Mouse (Mus musculus) natural killer cell, adult 2 months (primary cell): Measurements from ENCODE around the gene Aig1.

ENCODE experiments used
- DNase-seq, 2 experiments: peaks; one replicate each; pipeline ENCODE4 v3.0.0; 2022; ENCODE audit warnings: low spot score in 2 of 2

Aig1 gene

GRCm38 (mm10) chr10:13776014-13776413 lies 92.8 kb downstream of the Aig1 start:
- DNase-seq: no peak

- DNase-seq: no peak
These were observed 93.4 kb downstream of the Aig1 start for GRCm38 (mm10) chr10:13775411-13775810.

DNA sequence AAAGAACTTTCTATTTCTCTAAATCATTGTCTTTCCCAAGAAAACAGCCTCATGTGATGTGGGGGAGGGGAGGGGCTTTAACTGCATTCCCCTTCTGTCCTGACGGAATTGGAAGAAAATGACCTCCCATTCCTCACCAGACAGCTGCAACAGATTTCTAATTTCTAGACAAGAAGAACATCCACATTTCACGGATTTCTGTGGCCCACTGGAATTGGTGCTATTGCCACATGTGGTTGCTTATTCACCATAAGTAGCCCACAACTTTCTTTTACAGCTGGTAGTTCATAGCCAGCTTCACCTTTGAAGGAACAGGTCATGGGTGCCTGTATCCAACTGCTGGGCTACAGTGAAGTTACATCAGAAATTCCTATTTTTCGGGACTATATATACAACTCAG lies 93.9 kb downstream of the Aig1 start:
- DNase-seq: no peak

GRCm38 (mm10) chr10:13770720-13771119 lies 98.1 kb downstream of the Aig1 start:
- DNase-seq: no peak

DNA sequence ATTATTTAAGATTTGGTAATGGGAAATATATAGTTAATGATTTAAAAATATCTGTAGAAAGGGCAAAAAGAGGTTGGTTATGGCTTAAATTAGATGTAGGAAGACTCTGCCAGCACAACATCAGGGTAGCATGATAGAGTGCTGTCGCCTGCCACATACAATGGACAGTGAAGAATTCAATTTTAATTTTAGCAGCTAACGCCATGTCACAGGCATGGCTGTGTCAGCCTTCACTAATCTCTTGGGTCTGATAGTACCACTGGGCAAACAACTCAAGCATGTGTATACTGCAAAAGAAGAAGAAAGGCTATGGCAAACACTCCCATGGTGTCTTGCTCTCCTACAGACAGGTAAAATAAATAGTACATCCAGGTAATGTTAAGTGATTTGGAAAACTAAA lies 99.0 kb downstream of the Aig1 start:
- no peak for DNase-seq

- no peak for DNase-seq
These were observed 99.9 kb downstream of the Aig1 start for GRCm38 (mm10) chr10:13768866-13769265.

DNA sequence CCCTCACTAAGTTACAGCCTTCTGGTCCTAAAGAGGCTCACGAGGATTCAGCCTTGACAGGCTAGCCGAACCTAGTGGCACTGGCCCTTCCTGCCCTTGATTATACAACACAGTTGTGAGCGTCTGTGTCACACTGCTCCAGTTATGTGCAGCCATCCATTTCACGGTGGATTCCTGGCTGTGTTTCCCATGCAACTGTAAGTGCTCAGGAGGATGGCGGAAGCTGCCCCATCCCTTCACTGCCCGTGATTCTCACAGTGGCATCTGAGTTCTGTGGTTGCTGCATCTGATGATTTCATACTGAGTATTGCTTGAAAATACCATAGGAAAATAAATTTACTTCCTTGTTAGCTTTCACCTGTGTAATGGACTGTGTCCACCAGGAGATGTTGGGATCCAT lies 101.7 kb downstream of the Aig1 start:
- no peak for DNase-seq

DNA sequence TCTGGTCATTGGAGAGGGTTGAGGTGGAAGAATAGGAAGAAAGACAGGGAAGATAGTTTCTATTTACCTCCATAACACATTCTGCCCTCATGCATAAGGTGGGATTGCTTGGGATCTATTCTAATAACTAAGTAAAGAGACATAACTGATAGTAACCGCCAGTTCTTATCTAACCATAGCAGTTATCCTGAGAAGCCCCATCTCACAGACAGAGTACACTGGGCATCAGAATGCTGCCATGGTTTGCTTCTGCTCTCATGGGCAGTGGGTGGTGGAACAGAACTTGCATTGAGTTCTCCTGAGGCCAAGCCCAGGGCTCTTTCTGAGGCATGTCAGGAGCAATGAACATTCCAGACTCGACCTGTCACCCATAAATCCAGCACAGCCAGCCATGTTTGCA lies 105.6 kb downstream of the Aig1 start:
- DNase-seq: no peak

DNA sequence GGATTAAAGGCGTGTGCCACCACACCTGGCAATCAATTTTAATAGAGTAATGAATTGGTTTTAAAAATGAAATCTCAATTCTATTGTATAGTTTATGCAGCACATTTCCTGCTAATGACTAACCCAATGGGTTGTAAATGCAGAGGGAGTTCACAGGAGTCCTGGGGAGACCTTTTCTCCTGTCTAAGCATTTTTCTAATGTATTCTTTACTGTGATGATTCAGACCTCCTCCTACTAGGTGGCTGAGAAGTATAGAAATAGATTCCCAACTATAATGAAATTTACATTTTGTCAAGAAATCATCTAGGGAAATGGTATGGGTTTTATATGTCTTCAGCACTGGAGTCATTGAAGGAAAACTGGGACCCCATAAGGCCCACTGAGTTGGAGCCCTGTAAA lies 114.1 kb downstream of the Aig1 start:
- no peak for DNase-seq

- no peak for DNase-seq
These were observed 115.0 kb downstream of the Aig1 start for GRCm38 (mm10) chr10:13753777-13754176.

DNA sequence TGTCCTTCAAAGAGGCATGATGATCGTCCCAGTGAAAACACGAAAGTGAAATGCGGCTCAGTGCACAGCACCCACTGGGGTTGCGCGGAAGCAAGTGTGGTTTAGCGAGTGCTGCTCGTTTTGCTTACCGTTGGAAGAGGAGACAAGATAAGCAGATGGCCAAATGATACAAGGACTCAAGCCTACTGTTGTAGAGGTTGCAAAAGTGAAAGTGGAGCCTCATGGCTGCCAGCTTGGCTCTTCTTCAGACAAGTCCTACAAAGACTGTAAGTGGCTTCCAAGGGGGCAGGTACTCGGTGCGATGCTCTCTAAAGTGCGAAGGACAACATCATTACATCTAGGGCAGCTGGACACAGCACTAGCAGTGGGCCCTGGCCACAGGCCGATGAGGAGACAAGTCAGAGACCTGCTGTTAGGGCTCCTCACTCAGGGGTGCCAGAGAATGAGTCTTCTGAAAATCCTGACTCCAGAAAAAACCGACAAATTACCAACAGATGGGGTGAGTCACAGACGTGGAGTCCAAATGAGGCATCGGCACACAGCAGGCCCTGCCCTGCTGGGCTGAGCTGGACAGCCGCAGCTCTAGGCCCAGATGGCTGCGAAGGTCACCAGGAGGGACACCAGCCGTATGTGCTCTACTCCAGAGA lies 129.2 kb downstream of the Aig1 start:
- DNase-seq: no peak

DNA sequence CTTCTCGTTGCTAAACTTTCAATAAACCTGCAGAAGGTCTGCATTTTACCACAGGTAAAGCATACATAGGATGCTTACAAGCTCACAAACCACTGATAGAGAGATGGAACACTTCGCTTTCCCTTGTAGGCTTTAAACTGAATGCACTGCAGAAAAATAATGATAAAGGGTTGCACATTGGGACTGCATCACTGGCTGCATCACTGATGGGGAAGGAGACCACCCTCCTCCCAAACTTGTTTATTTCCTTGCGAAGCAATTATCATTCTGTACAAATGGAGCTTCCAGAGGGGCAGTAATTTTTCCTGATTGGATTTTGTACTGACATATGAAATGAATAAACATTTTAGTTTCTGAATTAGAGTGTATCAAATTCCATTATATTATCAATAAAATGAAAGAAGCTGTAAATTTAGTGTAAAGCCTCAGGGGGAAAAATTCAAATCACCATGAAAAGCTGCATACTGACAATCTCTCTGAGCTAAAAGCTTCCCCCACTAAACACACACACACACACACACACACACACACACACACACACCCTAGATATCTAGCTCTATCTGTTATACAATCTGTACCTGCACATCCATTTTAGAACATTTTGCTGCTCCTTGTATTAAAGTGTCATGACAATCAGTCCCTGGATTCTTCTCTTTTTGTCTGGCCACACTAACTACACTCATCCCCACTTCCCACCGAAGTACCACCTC lies 138.6 kb downstream of the Aig1 start:
- no peak for DNase-seq

DNA sequence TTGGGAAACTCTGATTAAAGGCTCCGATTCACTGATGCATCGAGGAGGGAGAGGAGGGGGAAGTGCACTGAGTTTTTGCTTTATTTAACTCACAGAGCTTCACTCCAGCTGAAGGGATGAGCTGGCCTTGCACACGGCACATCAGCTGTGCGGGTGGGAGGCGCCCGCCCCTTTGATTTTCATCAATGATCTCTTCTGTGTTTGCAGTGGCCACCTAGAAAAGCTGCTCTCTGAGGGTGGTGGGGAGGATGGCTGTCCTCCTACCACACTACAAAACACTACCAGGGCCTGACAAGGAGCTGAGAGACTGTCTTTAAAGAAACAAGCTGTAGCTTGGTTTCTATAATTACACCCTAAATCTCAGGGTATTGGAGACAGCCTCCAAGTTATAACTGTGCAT lies 141.1 kb downstream of the Aig1 start:
- no peak for DNase-seq

- DNase-seq: no peak
These were observed 142.6 kb downstream of the Aig1 start for GRCm38 (mm10) chr10:13726206-13726605.

GRCm38 (mm10) chr10:13725276-13725675 lies 143.5 kb downstream of the Aig1 start:
- DNase-seq: no peak

DNA sequence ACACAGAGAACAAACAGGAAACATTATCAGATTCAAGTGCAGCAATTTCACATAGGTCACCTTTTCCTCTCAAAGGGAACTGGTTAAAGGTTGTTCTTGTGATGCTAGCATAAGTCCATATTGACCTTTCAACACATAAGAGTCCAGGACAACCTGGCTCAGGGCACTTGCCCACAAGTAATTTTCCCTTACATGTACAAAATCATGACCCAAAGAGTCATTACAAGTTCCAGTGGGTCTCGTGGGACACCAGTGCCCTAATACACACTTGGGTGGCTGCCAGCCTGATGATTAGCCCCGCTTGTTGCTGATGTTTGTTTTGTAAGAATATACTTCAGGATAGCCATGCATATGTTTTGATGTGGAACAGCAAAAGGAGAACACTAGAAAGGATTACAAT lies 152.6 kb downstream of the Aig1 start:
- no peak for DNase-seq

DNA sequence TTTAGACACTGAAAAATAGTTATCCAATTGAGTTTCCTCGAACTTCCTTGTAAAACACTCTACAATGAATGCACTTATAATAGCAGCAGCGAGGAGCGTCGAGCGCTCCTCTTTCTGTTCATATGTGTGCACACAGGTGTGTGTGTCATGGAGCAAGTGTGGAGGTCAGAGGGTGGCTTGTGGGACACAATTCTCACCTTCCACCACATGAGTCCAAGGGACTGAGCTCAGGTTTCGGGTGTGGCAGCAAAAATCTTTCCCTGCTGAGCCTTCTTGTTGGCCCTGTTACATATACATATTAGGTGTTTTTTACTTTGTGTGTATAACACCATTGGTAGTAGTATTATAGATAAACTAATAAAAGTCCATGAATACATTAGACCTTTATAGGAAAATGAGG lies 153.2 kb downstream of the Aig1 start:
- DNase-seq: no peak

GRCm38 (mm10) chr10:13714920-13715293 lies 153.9 kb downstream of the Aig1 start:
- DNase-seq: no peak

DNA sequence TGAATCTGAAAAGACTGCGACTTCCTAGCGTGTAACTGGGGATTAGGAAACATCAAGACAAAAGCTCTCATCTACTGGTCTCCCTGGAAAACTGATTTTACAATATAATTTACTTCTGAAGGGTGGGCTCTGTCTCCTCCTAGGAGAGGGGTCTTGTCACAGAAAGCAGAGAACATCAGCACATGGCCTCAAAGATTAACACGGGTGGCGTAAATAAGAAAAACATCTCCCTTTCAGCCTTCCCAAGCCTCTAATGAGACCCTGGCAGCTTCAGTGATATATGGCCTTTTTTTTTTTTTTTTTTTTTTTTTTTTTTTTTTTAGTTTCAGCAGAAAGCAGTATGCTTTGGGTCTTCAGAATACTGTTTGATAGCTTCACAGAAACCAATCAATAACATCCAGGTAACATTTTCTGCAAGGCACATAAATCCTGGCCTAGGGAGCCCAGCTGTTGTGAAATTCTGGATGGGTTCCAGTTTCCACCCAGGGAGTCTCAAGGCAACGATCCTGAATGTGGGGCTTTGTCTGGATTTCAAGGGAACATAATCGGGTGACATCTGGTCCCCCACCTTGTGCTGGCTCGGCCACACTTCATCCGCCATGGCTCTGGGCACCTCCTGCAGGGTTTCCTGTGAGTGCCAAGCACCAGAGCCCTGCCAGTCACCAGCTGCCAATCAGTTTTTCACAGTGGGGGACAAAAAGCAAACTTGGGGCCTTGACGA lies 154.4 kb downstream of the Aig1 start:
- DNase-seq: no peak

- DNase-seq: no peak
These were observed 155.1 kb downstream of the Aig1 start for GRCm38 (mm10) chr10:13713711-13714110.

DNA sequence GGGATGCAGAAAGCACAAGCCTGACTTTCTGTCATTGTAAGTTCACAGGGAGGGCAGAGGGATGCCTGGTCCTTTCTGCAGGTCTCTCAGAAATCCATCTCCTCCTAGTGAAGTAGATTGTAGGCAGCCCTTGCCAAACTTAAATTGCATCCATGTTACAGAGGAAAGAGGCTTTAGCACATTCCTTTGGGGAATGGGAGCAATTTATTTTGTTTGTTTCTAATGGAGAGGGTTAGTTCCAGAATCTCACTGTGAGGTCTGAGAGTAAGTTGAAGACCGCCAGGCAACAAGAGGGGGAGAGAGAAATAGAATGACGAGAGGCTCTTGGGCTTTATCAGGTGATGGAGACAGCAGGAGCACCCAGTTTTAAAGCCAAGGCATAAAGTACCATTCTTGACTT lies 155.7 kb downstream of the Aig1 start:
- DNase-seq: no peak

GRCm38 (mm10) chr10:13711281-13711829 lies 157.4 kb downstream of the Aig1 start:
- no peak for DNase-seq

DNA sequence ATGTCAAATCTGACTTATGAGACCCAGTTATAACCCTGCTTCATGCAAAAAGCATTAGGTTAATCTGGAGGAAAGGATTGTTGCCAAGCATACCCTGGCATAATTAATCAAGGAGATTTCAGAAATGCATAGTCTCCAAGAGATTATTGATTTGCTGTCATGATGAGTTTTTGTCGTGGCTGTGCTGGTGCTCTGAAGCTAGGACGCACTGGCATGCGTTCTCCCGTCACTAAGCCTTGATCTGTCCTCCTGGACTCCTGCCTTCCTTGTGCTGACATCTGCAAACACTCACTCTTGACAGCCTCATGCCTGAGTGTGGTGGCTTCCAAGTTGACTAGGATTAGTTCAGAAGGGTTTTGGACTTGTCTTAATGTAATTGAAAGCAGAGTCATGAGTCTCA lies 163.0 kb downstream of the Aig1 start:
- DNase-seq: no peak
